Mouse (Mus musculus) liver, embryonic 13.5 days (tissue): ENCODE measurements around the gene Hoxa7. TPM values are rescaled to one million over a fixed set of nuclear protein-coding genes. Genes with fewer than 3 reads are reported as not detected.

ENCODE experiments used
- ATAC-seq: fragments of 200-750 bp; cut with Nextera tagmentation; 2 replicates; pipeline ENCODE4 v1.8.0; 2017; ENCODE audit warnings: low read depth, mild to moderate bottlenecking, moderate number of reproducible peaks, moderate library complexity
- DNase-seq: peaks from one replicate; pipeline ENCODE4 v3.0.0; 2022
- H3K27ac ChIP-seq: fragments of 300-500 bp; sonication (generic); 2 replicates; pipeline ENCODE4 v1.5.1; 2015; ENCODE audit warnings: moderate library complexity, mild to moderate bottlenecking, inconsistent platforms
- H3K27me3 ChIP-seq: fragments of 300-500 bp; sonication (generic); 2 replicates; pipeline ENCODE4 v1.6.1; 2015; ENCODE audit warnings: mild to moderate bottlenecking, inconsistent platforms
- H3K36me3 ChIP-seq: fragments of 300-500 bp; sonication (generic); 2 replicates; pipeline ENCODE4 v1.6.1; 2015; ENCODE audit warnings: mild to moderate bottlenecking, inconsistent platforms
- H3K4me1 ChIP-seq: fragments of 300-500 bp; sonication (generic); replicated peaks from 2 replicates; pipeline ENCODE4 v1.6.1; 2015; ENCODE audit warnings: inconsistent platforms
- H3K4me2 ChIP-seq: fragments of 300-500 bp; sonication (generic); 2 replicates; pipeline ENCODE4 v1.6.1; 2015; ENCODE audit warnings: inconsistent platforms, mild to moderate bottlenecking, moderate library complexity
- H3K4me3 ChIP-seq: fragments of 300-500 bp; sonication (generic); replicated peaks from 2 replicates; pipeline ENCODE4 v1.5.1; 2015; ENCODE audit warnings: mild to moderate bottlenecking, inconsistent platforms
- H3K9ac ChIP-seq: fragments of 300-500 bp; sonication (generic); 2 replicates; pipeline ENCODE4 v1.6.1; 2015; ENCODE audit warnings: mild to moderate bottlenecking, inconsistent platforms
- H3K9me3 ChIP-seq: fragments of 300-500 bp; sonication (generic); replicated peaks from 2 replicates; pipeline ENCODE4 v1.6.1; 2016; ENCODE audit warnings: inconsistent platforms
- WGBS: fragments of 180-500 bp; shearing (Covaris S2); methylation state at CpG from one replicate; pipeline ENCODE4 v1.1.7; 2015; ENCODE audit not compliant: insufficient replicate concordance; 5-methylcytosine and 5-hydroxymethylcytosine counted together
- microRNA counts: library from miRNA; unstranded; fragments of <30 nt; microRNA quantifications from one replicate; lab custom pipeline; 2016
- microRNA-seq: library from miRNA; unstranded; fragments of <30 nt; microRNA quantifications from one replicate; pipeline ENCODE4, GENCODE M21; 2016
- polyA plus RNA-seq: library from polyadenylated mRNA; unstranded; fragments of >200 nt; fragmentation: Nextera tagmentation; extraction: Ambion mirVana; gene quantifications from 2 replicates; pipeline ENCODE4 v1.2.1, GENCODE M21; 2015

The Hoxa7 gene
- polyA plus RNA-seq, 1 experiment from 2014 or later, result 0.52 TPM

- no peak for ATAC-seq
- peaks cover 100% of the 10 kb centered on the region for H3K27me3 ChIP-seq
- H3K4me3 ChIP-seq, result no peak overlapping the region
- H3K4me1 ChIP-seq, result peaks cover 9% of the 10 kb centered on the region
- H3K4me2 ChIP-seq, result no peak overlapping the region
- 17% methylated on average over 14 of the region's 14 CpGs for WGBS
- H3K36me3 ChIP-seq, result no peaks in the 10 kb centered on the region
- DNase-seq, result no peak
- no peak overlapping the region for H3K9ac ChIP-seq
- H3K27ac ChIP-seq, result no peak overlapping the region
- no peaks in the 10 kb centered on the region for H3K9me3 ChIP-seq
Measured at GRCm38 (mm10) chr6:52167736-52168161, 53.9 kb downstream of the Hoxa7 start.

DNA sequence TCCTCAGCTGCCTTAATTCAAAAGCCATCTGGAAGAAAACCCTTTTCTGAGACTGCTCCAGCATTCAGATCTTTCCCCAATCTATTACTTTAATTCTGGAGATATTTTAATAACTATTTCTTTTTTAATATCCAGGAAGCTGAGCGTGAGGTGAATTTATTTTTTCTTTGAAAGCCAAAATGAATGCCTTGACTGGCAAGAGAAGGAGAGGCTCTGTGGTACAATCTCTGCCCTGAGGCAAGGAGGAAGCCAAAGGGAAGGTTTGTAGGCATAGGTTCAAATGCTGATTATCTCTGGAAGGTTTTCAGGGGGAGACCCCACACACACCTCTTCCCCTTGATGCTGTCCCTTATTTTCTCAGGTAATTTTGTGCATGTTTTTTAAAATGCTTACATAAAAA is 54.5 kb downstream of the Hoxa7 start:
- 22% methylated on average over 1 of the region's 1 CpGs for whole genome bisulfite sequencing
- DNase-seq (no peak), ATAC-seq (no peak)
- Histone ChIP-seq H3K4me3 (no peak overlapping the region), H3K36me3 (no peaks in the 10 kb centered on the region), H3K27ac (no peak overlapping the region), H3K4me2 (no peak overlapping the region), H3K27me3 (peaks cover 99% of the 10 kb centered on the region), H3K9ac (no peak overlapping the region), H3K4me1 (peaks cover 3% of the 10 kb centered on the region), H3K9me3 (no peaks in the 10 kb centered on the region)

- 8% methylated on average over 4 of the region's 4 CpGs for WGBS
- Histone ChIP-seq H3K4me1 (0 out of 2 replicates have a peak, but pooled peaks cover 3% of the 10 kb centered on the region), H3K27ac (no peak overlapping the region), H3K27me3 (peaks cover 99% of the 10 kb centered on the region), H3K4me3 (no peak overlapping the region), H3K9ac (no peak overlapping the region), H3K9me3 (no peaks in the 10 kb centered on the region), H3K4me2 (no peak overlapping the region), H3K36me3 (no peaks in the 10 kb centered on the region)
- DNase-seq, result no peak
- no peak for ATAC-seq
Measured at GRCm38 (mm10) chr6:52166431-52167077, 55.1 kb downstream of the Hoxa7 start.

GRCm38 (mm10) chr6:52165441-52166370 is 55.9 kb downstream of the Hoxa7 start:
- 4% methylated on average over 28 of the region's 28 CpGs for WGBS
- peak overlapping the region; percentile 43; the same call in 1 of the 2 replicates for H3K27ac ChIP-seq
- H3K4me1 ChIP-seq, result 0 out of 2 replicates have a peak, but pooled peaks cover 3% of the 10 kb centered on the region
- no peaks in the 10 kb centered on the region for H3K9me3 ChIP-seq
- DNase-seq (no peak), ATAC-seq (no peak)
- peak overlapping the region; percentile 22; the same call in 1 of the 2 replicates for H3K4me3 ChIP-seq
- no peaks in the 10 kb centered on the region for H3K36me3 ChIP-seq
- H3K4me2 ChIP-seq, result peak overlapping the region; percentile 34
- H3K27me3 ChIP-seq, result peaks cover 98% of the 10 kb centered on the region
- peak overlapping the region; percentile 6; the same call in 1 of the 2 replicates for H3K9ac ChIP-seq

- no peak for ATAC-seq
- H3K9ac ChIP-seq, result peak within 1 kb of the TSS; percentile 50
- peaks cover 98% of the 10 kb centered on the region for H3K27me3 ChIP-seq
Measured at GRCm38 (mm10) chr6:52164626-52165440, 56.8 kb downstream of the Hoxa7 start, which contains the start of gene Hoxa2. Gene Hoxa2 (minus strand): TSS chr6:52164831.

More at GRCm38 (mm10) chr6:52164626-52165440, 56.8 kb downstream of the Hoxa7 start, which contains the start of gene Hoxa2:
- H3K27ac ChIP-seq, result peak within 1 kb of the TSS; percentile 43; the same call in 1 of the 2 replicates
- no peaks in the 10 kb centered on the region for H3K9me3 ChIP-seq
- H3K4me1 ChIP-seq, result no peaks in the 10 kb centered on the region
- peak within 1 kb of the TSS; percentile 51 for H3K4me2 ChIP-seq
- WGBS, result 1% methylated on average over 25 of the region's 25 CpGs
- peak within 1 kb of the TSS; percentile 38 for H3K4me3 ChIP-seq
- H3K36me3 ChIP-seq, result no peaks in the 10 kb centered on the region
- no peak for DNase-seq

MicroRNA genes within 50 kb of the gene (microRNA counts, 519-probe panel; counts per million panel counts)
- microRNA mmu-miR-196b (lab: Ali Mortazavi, UCI), result 114 counts per million

Small RNA genes lying within 50 kb of the gene (microRNA-seq; reads per million reads assigned to microRNA genes)
- 1,177 reads per million, percentile 77 among the genes with 10 or more reads in this experiment for gene Mir196b

Other genes with a start within 250 kb of the Hoxa7 start
- 22.4 TPM in 2 replicates for gene Skap2, start 209.3 kb downstream of the Hoxa7 start, polyA plus RNA-seq
- 0.52 and 0.66 TPM in 2 replicates for gene Hoxa1, start 63.5 kb downstream of the Hoxa7 start, polyA plus RNA-seq
- 0.63 and 0.82 TPM in 2 replicates for gene Hoxa2, start 57.0 kb downstream of the Hoxa7 start, polyA plus RNA-seq
- gene 5730596B20Rik, start 44.4 kb downstream of the Hoxa7 start, polyA plus RNA-seq, result 0.02 and 0.06 TPM in 2 replicates
- 0.17 and 0.30 TPM in 2 replicates for gene Hoxa4, start 30.1 kb downstream of the Hoxa7 start, polyA plus RNA-seq
- 0.83 and 1.2 TPM in 2 replicates for gene Hoxa5, start 17.3 kb downstream of the Hoxa7 start, polyA plus RNA-seq
- not detected in 2 replicates for gene Hoxa6, start 13.1 kb downstream of the Hoxa7 start, polyA plus RNA-seq
- gene Hoxa3, start 8.5 kb downstream of the Hoxa7 start, polyA plus RNA-seq, result 0.24 and 0.43 TPM in 2 replicates
- not detected in 2 replicates for gene Gm28308, start 8.5 kb downstream of the Hoxa7 start, polyA plus RNA-seq
- gene Hoxa9, start 9.2 kb upstream of the Hoxa7 start, polyA plus RNA-seq, result 0.44 and 0.89 TPM in 2 replicates
- gene Hoxa10, start 19.0 kb upstream of the Hoxa7 start, polyA plus RNA-seq, result 0.14 and 0.15 TPM in 2 replicates
- not detected in 2 replicates for gene Hoxa11, start 24.0 kb upstream of the Hoxa7 start, polyA plus RNA-seq
- not detected in 2 replicates for gene Hoxa13, start 39.0 kb upstream of the Hoxa7 start, polyA plus RNA-seq
- not detected in 2 replicates for gene Evx1, start 91.6 kb upstream of the Hoxa7 start, polyA plus RNA-seq